Mouse (Mus musculus) MEL-GATA-1-ER (cell line): ENCODE measurements at regions not wholly inside any gene's neighbourhood (a gene's known extent, or its start where the extent isn't known, plus 50 kb on each side); places are given as distances from the start of the nearest gene placed in this dataset.

Experiments
- DNase-seq: peaks from one replicate; pipeline ENCODE4 v3.0.0-alpha.2; 2012; ENCODE audit warnings: low read depth; ENCODE audit errors: extremely low read depth

DNA sequence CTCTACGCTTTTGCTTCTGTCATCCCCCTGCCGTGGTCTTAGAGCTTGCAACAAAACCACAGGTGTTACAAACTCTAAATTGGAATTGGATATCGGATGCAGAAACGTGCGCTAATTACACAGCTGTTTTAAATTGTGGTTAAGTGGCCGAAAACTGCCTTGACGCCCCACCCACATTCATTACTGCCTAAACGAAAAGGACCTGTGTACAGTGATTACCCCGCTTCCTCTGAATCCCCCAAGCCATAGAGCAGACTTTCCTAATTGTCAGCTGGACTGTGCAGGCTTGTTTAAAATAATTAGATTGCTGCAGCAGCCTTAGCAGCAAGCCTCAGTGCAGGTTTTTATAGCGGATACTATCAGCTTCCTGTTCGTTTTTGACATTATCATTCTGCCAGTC is 94.7 kb downstream of the Cxxc4 start:
- DNase-seq: peak; percentile 21

DNA sequence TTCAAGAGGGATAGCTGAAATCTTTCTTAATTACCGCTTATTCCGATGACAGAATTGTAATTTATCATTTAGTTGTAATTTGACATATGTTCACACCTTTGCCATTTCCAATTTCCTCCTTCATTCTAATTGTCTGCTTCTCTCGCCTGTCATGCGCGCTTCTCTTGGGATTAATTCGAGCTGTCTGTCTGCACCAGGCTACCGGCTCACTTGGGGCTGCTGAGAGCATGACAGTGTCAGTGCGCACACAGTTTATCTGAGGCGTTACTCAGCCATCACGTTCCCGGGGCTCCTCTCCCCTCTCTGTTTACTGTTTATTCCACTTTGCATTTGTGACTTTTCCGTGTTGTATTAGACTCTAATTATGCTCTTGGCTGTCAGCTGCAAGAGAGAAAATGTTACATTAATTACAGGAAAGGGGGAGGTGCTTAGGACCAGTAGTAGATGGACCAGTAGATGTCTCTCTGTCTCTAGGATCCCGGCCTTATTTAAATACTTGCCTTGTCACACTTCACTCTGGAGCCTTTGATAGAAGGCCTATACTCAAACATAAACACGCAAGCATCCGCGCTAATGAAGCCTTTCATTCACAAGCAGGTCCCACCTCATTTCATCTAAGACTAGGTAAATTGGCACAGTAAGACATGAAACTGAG is 95.3 kb downstream of the Cxxc4 start:
- peak; percentile 46 for DNase-seq

DNA sequence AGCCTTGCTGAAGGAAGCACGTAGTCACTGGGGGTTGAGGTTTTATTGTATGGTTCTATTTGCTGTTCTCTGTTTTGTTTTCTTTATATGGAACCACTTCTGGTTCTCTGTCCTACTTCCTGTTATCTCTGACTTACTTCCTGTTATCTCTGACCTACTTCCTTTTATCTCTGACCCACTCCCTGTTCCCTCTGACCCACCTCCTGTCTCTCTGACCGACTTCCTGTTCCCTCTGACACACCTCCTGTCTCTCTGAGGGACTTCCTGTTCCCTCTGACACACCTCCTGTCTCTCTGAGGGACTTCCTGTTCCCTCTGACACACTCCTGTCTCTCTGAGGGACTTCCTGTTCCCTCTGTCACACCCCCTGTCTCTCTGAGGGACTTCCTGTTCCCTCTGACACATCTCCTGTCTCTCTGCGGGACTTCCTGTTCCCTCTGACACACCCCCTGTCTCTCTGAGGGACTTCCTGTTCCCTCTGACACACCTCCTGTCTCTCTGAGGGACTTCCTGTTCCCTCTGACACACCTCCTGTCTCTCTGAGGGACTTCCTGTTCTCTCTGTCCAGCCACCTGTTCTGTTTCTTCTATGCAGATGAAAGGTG is 102.9 kb downstream of the Cxxc4 start:
- DNase-seq: peak; percentile 70

DNA sequence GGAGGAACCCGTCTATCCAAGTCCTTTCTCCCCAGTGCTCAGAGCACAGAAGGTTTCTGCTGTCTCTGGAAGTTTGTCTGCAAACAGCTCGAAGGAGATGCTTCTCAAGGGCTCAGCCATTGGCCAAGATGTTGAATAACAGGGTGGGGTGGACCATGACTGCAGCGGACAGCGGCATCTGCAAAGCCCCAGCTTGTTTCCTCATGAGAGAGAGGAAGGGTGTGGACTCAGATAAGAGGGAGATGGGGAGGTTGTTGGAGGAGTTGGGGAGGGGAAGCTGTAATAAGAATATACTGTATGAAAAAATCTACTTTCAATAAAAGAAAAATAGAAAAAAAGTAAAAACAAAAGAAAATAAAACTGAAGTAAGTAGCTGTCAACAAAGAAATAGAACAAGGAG is 129.7 kb downstream of the Cxxc4 start:
- DNase-seq: peak; percentile 98

DNA sequence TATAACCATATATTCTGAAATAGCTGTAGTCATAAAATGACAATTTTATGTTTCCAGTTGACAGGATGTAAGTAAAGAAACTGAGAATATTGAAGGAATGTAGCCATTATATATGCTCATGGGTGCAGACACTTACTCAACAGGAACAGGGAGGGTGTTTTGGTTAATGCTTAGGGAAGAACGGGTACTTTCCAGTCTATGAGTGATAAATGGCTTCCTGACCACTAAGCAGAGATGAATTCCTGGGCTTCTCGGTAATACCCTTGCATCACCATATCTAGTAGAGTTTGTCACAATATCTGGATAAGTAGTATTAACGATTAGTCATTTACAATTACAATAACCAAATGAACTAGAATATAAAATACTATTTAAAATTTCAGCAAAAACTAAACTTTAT is 130.5 kb downstream of the Cxxc4 start:
- DNase-seq: peak; percentile 29

DNA sequence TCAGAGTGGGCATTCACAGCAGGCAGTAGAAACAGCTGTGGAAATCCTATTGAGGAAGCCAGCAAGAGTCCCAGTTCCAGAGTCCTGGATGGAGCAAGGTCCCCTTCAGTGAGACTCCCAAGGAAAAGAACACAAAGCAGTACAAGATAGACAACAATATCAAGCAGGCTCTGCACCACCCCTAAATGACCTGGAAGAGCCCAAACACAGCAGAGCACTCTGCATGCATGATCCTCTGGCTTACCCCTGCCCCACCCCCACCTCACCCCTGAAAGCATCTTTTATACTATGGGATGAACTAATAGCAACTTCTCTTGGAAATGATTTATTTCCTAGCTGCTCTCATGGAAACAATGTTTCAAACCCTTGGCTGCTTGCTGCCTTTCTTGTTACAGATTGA is 132.3 kb downstream of the Cxxc4 start:
- DNase-seq: no peak

DNA sequence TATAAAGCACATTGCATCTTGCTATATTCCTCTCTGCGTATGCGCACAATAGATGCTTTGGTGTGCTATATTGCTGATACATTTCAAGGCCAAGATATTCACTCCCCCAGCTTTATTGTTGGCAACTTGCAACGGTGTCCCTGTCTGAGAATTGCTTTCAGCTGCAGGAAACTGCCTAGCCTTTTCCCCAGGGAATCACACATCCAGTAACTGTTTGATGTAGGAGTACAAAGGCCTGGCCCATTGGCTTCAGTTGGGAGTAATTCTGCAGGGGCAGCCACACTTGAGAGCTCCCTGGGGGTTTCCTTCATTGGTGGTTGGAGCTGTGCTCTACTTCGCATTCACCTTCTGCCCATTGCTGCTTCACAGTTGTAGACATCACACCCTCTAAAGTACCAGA is 132.8 kb downstream of the Cxxc4 start:
- no peak for DNase-seq

DNA sequence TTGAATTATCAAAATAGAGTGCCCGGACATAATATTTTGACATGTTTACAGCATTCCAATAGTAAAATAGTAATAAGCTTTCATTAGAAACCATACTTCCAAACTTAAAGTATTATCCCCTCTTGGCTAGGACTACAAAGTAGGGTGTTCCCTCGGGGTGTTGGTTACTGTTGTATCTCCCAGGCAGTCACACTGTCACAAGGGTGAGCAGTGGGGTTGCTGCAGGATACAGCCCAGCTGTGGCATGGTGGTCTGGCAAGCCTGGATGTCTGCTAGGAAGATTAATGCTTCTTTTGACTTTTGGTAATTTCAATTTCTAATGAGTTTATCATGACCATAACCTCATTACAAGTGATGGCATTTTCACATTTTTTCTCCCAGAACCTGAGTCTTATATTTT is 143.3 kb downstream of the Cxxc4 start:
- no peak for DNase-seq

DNA sequence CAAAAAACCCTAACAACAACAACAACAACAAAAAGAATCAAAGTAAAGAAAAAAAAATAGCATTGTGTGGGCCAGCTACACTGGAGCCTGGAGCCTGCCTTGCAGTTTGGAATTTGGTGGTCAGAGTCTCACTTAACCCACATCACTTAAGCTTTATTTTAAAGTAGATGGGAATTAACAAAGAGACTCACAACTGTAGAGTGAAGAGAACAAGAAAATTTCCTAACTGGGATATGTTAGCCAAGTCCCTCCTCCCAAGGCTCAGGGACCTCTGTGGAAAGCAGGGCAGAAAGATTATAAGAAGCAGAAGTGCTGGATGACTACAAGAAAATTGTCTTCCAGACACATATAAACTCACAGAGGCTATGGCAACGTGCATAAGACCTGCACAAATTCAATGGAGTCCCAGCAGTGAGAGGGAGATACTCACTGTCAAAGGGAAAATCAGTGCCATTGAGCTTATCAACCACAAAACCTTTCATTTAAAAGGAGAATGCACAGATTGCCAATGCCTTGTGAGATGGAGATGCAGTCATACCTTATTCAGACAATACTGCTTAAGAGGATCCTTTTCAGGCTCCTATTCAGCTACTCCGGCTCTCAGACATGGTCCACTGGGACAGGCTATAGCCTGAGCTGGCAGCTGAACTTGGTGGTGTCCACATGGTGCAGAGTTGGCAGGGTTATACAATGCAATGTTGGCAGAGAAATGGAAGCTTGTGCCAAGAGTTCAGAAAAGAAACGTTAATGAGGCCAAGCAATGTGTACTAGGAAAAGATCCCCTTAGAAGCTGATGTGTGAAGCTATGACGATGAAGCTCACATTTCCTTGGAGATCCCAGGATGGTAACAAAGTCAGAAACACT is 154.4 kb downstream of the Cxxc4 start:
- DNase-seq: no peak

DNA sequence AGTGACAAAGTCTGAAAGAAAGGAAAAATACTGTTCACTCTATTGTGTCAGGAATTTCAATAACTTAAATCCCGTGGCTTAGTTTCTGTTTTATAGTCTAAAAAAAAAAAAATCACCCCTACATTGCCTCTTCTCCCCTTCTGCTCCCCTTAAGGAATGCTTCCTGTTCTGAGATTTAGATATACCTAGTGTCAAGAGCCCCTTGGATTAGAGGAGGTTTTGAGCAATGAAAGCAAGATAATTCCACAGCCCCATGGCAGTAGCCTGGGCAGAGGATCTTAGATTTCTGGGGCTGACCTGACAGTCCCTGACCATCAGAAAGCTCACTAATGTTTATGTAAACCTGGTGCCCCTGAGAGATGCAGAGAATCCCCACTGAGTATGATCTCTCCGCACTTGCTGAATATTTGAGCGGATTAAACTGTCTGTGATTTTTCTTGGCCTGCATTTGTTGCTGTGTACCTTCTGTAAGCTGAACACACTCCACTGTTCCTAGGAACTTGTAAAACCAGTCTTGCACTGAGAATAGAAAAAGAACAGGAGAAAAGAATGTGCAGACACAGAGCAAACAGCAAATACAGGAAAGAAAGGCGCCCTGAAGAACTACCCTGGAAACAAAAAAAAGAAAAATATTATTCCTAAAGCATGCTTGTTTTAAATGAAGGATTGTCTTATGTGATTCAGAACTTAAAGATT is 164.3 kb downstream of the Cxxc4 start:
- no peak for DNase-seq

DNA sequence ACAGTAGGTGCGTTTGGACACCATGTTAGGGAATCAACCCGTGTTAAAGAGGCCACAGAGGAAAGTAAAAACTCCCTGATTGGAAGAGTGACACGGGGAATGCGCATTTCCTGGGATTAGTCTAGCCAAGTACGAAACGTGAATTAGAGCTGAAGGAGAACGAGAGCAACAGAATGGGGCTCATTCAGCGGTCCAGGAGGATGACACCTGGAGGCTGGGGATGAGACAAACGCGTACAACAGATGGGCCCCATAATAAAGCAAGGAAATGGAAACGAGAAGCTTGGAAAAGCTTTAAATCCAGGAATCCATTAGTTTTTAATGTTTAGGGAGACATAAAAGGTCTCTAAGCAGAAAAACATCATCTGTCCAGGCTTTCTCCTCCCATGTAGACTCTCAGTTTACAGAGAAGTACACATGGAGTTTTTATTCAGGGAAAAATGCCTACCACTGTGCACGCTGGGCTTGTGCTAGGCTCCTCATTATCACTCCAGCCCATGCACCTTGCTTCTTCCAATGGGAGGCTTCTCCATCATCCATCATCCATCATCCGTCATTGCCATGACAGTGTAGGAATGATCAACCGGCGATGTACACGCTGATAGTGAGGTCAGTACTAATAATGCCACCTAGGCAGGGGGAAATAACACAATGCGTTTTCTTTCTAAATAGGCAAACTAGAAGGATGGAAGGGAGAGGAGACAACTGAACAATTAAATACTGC is 179.5 kb downstream of the Cxxc4 start:
- no peak for DNase-seq

DNA sequence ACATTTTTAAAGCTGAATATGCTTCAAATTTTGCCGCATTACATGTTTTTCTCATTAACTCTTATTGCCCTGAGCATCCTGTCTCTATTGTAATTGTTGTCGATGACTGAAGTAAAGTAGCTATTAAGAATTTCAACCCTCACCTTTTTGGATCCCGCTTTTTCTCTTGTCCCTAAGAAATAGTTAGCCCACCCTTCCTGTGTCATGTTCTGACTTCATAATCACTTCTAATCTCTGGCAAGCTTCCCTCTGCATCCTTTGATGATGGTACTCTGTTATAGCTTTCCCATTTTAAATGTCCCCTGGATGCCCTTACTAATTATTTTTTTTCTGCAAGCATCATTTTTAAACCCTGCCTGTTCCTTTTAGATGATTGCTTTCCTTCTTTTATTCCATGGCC is 191.3 kb downstream of the Cxxc4 start:
- DNase-seq: no peak

DNA sequence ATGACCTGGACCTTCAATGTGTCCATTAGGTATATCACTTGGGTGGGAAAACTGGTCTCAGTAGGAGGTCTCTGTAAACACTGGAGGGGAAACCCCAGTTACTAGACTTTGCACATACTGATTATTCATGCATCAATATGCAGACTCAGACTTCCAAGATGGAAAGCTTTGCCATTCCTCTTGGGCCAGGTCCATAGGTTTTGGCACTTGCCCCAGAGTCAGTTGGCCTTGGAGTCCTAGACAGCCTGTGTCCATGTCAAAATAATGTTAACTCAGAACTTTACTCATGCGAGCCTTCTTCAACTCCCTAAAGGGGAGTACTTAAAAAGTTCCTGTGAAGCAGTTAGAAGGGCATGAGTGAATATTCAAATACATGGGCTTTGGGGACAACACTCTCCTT is 230.3 kb downstream of the Cxxc4 start:
- DNase-seq: no peak

DNA sequence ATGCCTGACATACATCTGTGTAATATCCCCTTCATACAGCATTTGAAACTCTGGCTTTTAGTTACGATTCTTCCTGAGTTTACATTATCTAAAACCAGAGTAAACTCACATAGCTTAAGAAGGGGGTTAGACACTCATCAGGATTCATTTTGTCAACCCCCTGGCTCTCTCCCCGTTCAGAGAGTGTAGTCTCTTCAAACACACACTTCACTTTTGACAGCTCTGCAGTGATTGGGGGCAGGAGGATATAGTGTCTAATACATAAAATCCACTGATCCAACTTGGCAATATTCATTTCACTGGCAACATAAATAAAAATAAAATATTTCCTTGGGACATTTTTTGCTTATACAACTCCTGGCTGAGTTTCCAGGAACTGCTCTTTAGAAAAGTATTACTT is 251.0 kb downstream of the Cxxc4 start:
- DNase-seq: no peak

DNA sequence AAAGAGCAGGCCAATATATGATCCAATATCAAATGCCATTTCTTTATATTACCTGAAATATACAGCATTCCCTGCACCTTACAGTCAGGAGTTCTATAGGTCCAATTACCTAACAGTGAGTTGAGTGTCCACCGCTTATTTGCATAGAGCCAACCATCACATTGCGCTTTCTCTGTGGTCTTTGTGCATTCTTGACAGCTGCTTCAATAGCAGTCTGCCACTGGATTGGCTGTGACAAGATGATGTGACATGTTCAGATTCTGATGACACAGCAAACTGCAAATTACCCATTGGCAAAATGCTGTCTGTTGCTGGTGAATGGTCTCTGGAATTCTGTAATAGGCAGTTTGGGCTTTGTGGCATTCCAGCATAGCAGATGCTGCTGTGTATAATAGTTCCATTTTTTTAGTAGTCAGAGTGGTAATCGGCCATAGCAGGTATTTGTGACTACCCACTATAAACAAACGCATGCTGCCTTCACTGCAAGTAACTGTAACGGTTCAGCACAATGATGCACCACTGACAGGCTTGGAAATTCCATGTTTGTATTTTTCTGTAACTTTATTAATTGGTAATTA is 253.8 kb downstream of the Cxxc4 start:
- DNase-seq: no peak

DNA sequence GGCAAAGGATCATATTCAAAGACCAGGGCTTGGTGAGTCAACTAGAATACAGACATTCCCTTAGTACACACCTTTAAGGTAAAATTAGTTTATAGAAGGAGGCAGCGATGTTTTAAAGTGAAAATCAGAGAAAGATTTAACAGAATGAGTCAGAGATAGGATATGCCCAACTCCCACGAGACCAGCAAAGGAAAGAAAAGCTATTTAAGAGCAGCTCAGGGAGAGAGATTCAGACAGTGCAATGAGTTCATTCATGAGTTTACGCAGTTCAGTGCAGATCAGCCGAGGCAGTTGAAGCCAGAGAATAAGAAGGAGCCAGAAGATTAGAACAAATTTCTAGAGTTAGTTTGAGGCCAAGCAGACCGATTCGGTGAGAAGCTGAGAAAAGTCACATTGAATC is 273.4 kb downstream of the Cxxc4 start:
- no peak for DNase-seq

DNA sequence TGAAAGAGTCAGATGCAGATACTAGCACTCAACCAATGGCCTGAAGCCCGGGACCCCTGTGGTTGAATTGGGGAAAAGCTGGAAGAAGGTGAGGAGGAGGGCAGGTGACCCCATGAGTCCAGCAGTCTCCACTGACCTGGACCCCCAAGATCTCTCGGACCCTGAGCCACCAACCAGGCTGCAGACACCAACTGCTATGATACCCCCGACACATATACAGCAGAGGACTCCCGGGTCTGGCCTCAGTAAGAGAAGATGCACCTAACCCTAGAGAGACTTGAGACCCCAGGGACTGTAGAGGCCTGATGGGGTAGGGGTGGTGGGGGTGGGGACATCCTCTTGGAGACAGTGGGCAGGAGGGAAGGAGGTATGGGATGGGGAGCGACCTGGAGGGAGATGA is 289.5 kb downstream of the Cxxc4 start:
- DNase-seq: no peak

DNA sequence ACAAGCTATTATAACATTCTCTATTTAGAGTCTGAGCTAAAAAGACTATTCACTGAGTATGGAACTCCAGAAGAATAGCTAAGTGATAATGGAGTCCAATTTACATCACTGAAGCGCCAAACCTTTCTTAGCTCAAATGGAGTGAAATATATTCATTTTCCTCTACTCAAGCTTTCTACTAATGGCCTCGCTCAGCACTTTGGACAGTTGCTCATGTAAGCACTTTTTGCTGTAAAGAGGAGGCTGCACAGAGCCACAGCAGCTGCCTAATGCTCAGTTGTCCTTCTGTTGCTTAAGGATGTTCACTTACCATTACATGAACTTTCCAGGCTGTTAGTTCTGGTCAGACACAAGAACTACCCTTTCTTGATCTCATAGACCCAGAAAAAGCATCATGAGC is 268.7 kb upstream of the Tacr3 start:
- no peak for DNase-seq

DNA sequence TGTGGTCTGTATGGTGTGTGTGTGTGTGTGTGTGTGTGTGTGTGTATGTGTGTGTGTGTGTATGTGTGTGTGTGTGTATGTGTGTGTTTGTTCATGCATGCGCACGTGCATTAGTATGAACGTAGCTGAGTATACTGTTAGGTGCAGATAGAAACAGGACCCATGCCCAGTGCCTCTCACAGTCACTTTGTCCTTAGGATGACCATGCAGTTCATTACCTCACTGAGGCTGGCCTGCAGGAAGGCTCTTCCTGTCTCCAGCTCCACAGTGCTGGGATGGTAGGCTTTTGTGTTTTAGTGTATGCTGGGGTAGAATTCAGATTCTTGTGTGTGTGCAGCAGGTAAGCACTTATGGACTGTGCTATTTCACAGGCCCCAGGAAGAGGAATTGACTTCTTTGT is 250.0 kb upstream of the Tacr3 start:
- DNase-seq: no peak

DNA sequence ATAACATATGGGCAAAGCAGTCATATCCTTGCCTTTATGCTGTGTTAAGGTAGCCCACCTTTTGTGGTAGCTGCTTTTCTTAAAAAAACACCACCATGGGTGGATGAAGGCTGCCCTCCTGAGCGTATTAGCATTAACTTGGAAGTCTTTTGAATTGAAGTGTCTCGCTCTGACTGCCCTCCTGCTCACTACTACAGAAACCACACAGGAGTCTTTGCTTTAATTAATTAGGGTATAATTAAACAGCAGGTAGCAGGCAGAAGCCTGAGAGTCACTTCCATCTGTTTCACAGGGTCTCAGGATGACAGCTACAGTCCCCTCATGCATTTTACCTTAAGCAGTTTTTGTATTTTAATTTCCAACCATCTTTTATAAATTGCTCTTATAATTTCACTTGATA is 240.2 kb upstream of the Tacr3 start:
- no peak for DNase-seq

DNA sequence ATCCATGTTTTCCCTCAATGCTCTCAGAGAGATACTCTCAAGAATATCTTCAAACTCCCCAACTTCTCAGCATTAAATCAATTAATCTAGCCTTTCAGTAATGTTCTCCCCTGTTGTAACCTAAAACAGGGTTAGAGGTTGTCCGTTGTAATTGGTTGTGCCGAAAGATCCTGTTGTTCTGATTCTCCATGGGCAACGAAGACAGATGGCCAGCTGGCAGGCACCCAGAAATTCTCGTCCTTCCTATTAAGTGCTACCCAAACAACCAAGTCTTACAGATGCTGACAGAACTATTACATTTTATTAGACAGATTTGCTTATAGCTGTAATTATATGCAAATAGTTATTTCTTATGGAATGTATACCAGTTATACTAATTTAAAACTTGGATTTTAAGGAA is 225.9 kb upstream of the Tacr3 start:
- no peak for DNase-seq
